Mouse (Mus musculus) kidney, embryonic 15.5 days (tissue): ENCODE results near the gene Pirt. TPM values are rescaled to one million over a fixed set of nuclear protein-coding genes. Genes with fewer than 3 reads are reported as not detected.

Experiments used
- ATAC-seq: fragments of 200-750 bp; cut with Nextera tagmentation; replicated peaks from 2 replicates; pipeline ENCODE4 v1.8.0; 2017; ENCODE audit warnings: moderate TSS enrichment; ENCODE audit not compliant: low FRiP score
- H3K27ac ChIP-seq: fragments of 300-500 bp; sonication (generic); 2 replicates; pipeline ENCODE4 v1.5.1; 2015; ENCODE audit warnings: mild to moderate bottlenecking, inconsistent platforms
- H3K27me3 ChIP-seq: fragments of 300-500 bp; sonication (generic); 2 replicates; pipeline ENCODE4 v1.6.1; 2015; ENCODE audit warnings: inconsistent platforms
- H3K36me3 ChIP-seq: fragments of 300-500 bp; sonication (generic); 2 replicates; pipeline ENCODE4 v1.6.1; 2015; ENCODE audit warnings: inconsistent platforms
- H3K4me1 ChIP-seq: fragments of 300-500 bp; sonication (generic); 2 replicates; pipeline ENCODE4 v1.6.1; 2015; ENCODE audit warnings: inconsistent platforms
- H3K4me2 ChIP-seq: fragments of 300-500 bp; sonication (generic); 2 replicates; pipeline ENCODE4 v1.6.1; 2015; ENCODE audit warnings: moderate library complexity, mild to moderate bottlenecking, inconsistent platforms
- H3K4me3 ChIP-seq: fragments of 300-500 bp; sonication (generic); replicated peaks from 2 replicates; pipeline ENCODE4 v1.5.1; 2015; ENCODE audit warnings: mild to moderate bottlenecking, inconsistent platforms
- H3K9ac ChIP-seq: fragments of 300-500 bp; sonication (generic); 2 replicates; pipeline ENCODE4 v1.6.1; 2015; ENCODE audit warnings: mild to moderate bottlenecking, inconsistent platforms
- H3K9me3 ChIP-seq: fragments of 300-500 bp; sonication (generic); replicated peaks from 2 replicates; pipeline ENCODE4 v1.6.1; 2016; ENCODE audit warnings: inconsistent platforms
- WGBS: fragments of 180-500 bp; shearing (Covaris S2); methylation state at CpG from one replicate; pipeline ENCODE4 v1.1.7; 2015; ENCODE audit warnings: mixed read lengths; 5-methylcytosine and 5-hydroxymethylcytosine counted together
- polyA plus RNA-seq: library from polyadenylated mRNA; unstranded; fragments of >200 nt; fragmentation: Nextera tagmentation; extraction: Ambion mirVana; gene quantifications from 2 replicates; pipeline ENCODE4 v1.2.1, GENCODE M21; 2015

Pirt gene
- polyA plus RNA-seq, 1 experiment from 2014 or later, result 1.4 TPM

DNA sequence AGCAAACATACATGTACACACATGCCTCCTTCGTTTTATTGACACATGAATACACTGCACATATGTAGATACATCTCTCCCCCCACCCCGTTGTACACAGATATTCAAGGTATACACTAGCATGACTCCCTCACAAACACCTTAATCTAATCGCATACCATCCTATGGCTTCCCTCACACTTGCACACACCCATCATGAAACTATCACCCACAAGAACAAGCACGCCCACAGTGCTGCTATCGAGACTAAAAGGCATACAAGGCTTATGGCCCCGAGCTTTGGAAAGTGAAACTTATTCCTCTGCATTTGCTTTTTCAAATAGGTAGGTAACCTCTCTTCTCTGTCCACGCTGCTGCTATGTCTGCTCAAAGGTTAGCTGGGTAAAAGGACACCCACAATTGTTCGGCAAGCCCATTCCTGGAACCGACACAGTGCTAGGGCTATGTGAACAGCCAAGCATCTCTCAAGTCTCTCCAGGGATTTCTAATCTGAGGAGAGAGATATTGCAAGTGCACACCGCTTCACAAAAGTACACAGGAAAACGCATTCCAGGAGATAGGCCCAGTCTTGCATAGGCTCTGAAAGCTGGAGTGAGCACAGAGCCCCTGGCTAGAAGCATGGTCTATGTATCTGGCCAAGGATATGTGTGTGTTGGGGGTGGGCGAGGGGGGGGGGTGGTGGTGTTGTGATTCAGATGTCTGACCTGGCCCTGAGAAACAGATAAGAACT, 49.8 kb downstream of the Pirt start:
- Histone ChIP-seq H3K9me3 (no peaks in the 10 kb centered on the region), H3K9ac (no peak overlapping the region), H3K36me3 (no peaks in the 10 kb centered on the region), H3K4me2 (no peak overlapping the region), H3K4me3 (no peak overlapping the region), H3K27ac (no peak overlapping the region), H3K27me3 (no peaks in the 10 kb centered on the region), H3K4me1 (no peaks in the 10 kb centered on the region)
- no peak for ATAC-seq
- WGBS, result 90% methylated on average over 12 of the region's 12 CpGs

DNA sequence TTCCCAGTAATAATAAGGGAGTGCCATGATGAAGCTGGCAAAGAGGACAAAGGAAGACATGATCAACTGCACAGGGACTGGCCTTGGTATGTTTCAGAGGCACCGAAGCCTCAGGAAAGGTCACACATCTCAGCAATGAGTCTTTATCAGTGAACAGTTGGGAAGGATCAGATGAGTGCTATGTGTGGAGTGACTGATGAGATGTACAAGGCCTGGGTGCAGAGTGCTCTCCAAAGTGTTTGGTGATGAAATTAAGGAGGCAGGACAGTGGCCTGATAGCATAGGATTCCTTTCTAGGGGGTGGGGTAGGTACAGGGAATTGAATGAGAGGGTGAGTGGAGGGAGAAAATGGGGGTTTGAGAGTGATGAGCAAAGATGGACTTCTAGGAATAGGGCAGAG, 51.7 kb downstream of the Pirt start:
- Histone ChIP-seq H3K9ac (no peak overlapping the region), H3K4me1 (no peaks in the 10 kb centered on the region), H3K36me3 (no peaks in the 10 kb centered on the region), H3K4me3 (no peak overlapping the region), H3K27me3 (no peaks in the 10 kb centered on the region), H3K4me2 (no peak overlapping the region), H3K9me3 (no peaks in the 10 kb centered on the region), H3K27ac (no peak overlapping the region)
- ATAC-seq, result no peak
- WGBS, result 93% methylated on average over 1 of the region's 1 CpGs

DNA sequence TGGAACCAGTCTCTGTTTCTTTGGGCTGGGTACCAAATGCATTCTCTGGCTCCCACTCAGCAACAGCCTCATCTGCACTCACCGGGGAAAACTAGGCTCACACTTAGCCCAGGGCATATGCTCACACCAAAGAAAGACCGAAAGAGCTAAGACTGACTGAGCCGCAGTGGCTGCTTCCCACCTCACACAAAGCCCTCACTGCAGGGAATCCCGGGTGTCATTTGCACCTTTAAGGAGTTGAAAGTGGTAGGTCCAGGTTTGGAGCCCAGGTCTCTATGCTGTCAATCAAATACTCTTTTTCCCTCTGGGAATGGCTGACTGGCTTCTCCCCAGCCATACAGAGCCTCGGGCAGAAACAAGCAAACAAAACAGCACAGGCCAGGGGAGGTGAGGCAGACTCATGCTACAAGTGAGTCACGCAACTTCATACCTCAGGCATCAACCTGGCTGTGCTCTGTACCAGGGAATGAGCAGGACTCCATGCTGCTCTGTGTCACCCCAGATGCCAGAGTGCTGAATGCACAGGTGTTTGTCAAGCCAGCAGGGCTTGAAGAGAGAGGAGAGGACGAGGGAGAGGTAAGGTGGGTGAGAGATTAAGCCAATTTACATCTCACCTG, 54.8 kb downstream of the Pirt start:
- Histone ChIP-seq H3K27me3 (no peaks in the 10 kb centered on the region), H3K36me3 (no peaks in the 10 kb centered on the region), H3K4me2 (no peak overlapping the region), H3K9me3 (no peaks in the 10 kb centered on the region), H3K9ac (no peak overlapping the region), H3K27ac (no peak overlapping the region), H3K4me1 (no peaks in the 10 kb centered on the region), H3K4me3 (no peak overlapping the region)
- WGBS, result 19% methylated on average over 7 of the region's 7 CpGs
- no peak for ATAC-seq

DNA sequence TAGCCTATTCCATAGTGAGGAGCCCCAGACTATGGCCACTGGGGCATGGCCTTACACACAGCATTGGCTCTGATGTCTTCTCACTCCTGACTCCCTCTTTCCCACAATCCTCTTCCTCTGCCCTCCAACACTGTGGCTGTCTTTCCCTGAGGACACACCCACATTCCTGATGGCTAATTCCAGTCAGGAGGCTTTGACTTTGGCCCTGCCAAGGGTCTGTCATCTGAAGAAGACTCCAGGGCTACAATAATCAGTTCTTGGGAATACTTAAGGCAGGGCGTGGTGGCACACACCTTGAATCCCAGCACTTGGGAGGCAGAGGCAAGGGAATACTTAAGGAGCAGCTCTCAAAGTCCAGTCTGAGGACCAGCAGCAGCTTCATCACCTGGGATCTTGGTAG, 56.8 kb downstream of the Pirt start:
- ATAC-seq, result no peak

DNA sequence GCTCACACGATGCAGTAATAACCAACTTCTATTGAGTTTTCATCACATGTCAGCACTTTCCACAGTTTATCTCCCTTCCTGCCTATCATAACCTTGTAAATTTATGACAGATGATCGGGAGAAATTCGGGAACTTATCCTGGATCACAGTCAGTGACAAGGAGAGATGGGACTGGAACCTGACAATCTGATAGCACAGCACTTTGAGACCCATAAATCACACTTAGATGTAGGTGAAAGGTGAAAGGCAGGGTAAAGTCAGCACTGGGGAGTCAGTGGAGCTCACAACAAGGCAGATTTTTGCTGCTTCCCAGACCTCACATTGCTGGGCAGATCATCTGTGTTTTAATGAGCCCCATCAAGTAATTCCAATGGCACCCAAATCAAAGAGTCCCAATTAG, 61.7 kb downstream of the Pirt start:
- H3K4me1 ChIP-seq, result no peaks in the 10 kb centered on the region
- H3K9ac ChIP-seq, result no peak overlapping the region
- H3K36me3 ChIP-seq, result no peaks in the 10 kb centered on the region
- H3K9me3 ChIP-seq, result peaks cover 11% of the 10 kb centered on the region; the same call in 1 of the 2 replicates
- H3K4me2 ChIP-seq, result no peak overlapping the region
- 68% methylated on average over 3 of the region's 3 CpGs for WGBS
- no peak for ATAC-seq
- no peaks in the 10 kb centered on the region for H3K27me3 ChIP-seq
- no peak overlapping the region for H3K27ac ChIP-seq
- H3K4me3 ChIP-seq, result no peak overlapping the region

More for the DNA sequence above, 56.8 kb downstream of the Pirt start:
- H3K27me3 ChIP-seq, result no peaks in the 10 kb centered on the region
- H3K27ac ChIP-seq, result no peak overlapping the region
- no peaks in the 10 kb centered on the region for H3K36me3 ChIP-seq
- no peak overlapping the region for H3K4me2 ChIP-seq
- H3K9me3 ChIP-seq, result no peaks in the 10 kb centered on the region
- H3K4me3 ChIP-seq, result no peak overlapping the region
- WGBS, result 93% methylated on average over 1 of the region's 1 CpGs
- H3K4me1 ChIP-seq, result no peaks in the 10 kb centered on the region
- no peak overlapping the region for H3K9ac ChIP-seq

DNA sequence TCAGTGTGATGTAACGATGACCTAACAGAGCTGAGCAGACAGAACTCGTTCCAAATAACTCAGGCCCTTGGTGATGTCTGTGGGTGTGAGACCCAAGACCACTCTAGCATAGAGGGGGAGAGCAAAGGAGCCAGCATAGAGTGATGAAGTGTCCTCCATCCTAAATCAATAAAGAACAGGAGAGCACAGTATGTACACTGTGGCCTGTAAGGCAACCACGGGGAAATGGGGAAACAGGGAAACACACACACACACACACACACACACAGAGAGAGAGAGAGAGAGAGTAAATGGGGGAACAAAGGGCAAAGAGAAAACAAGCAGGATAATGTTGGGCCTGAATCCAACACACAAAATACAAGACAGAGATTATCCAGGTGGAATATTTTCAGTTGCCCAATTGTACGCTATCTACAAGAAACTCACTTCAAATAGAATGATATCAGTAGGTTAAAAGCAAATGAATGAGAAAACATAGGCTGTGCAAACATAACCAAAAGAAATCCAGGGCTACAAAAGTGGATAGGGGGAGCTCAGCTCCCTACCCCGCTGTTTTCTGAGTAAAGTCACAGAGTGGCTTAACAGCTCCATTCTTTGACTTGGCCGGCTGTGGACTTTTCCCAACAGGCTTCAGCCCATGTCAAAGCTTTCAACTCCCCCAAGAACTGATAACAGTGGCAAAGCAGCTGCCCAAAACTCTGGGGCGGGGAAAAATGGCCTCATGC, 64.0 kb downstream of the Pirt start:
- no peaks in the 10 kb centered on the region for H3K27me3 ChIP-seq
- no peak overlapping the region for H3K9ac ChIP-seq
- 88% methylated on average over 7 of the region's 7 CpGs for WGBS
- no peak overlapping the region for H3K27ac ChIP-seq
- H3K4me3 ChIP-seq, result no peak overlapping the region
- no peaks in the 10 kb centered on the region for H3K36me3 ChIP-seq
- ATAC-seq, result no peak
- H3K9me3 ChIP-seq, result peaks cover 11% of the 10 kb centered on the region; the same call in 1 of the 2 replicates
- H3K4me1 ChIP-seq, result no peaks in the 10 kb centered on the region
- no peak overlapping the region for H3K4me2 ChIP-seq

Other genes starting within 250 kb of the Pirt start
- 0.36 TPM in 1 of 2 replicates, not detected in the other for gene Tmem238l, start 44.7 kb downstream of the Pirt start, polyA plus RNA-seq
- gene Tmem220, start 113.2 kb downstream of the Pirt start, polyA plus RNA-seq, result 1.4 and 1.6 TPM in 2 replicates
- gene Adprm, start 140.6 kb downstream of the Pirt start, polyA plus RNA-seq, result 21.1 and 24.6 TPM in 2 replicates
- gene Sco1, start 140.7 kb downstream of the Pirt start, polyA plus RNA-seq, result 17.8 and 19.2 TPM in 2 replicates
- 11.4 and 16.9 TPM in 2 replicates for gene Myh3, start 166.3 kb downstream of the Pirt start, polyA plus RNA-seq